Mouse (Mus musculus) kidney, embryonic 14.5 days (tissue): ENCODE data around the gene 4921539E11Rik. TPM values are rescaled to one million over a fixed set of nuclear protein-coding genes. Genes with fewer than 3 reads are reported as not detected.
A peak's percentile ranks its signal among the peaks of the same experiment; 100 is the strongest.

Experiments used
- ATAC-seq: fragments of 200-750 bp; cut with Nextera tagmentation; 2 replicates; pipeline ENCODE4 v1.8.0; 2017; ENCODE audit warnings: moderate number of reproducible peaks, mild to moderate bottlenecking, moderate TSS enrichment, moderate library complexity; ENCODE audit not compliant: low FRiP score, low TSS enrichment
- H3K27ac ChIP-seq: fragments of 300-500 bp; sonication (generic); 2 replicates; pipeline ENCODE4 v1.5.1; 2014; ENCODE audit warnings: low read depth, mild to moderate bottlenecking, low read length, moderate library complexity, mixed read lengths
- H3K27me3 ChIP-seq: fragments of 300-500 bp; sonication (generic); 2 replicates; pipeline ENCODE4 v1.6.1; 2014; ENCODE audit warnings: mild to moderate bottlenecking, low read length; ENCODE audit not compliant: control insufficient read depth, insufficient read depth
- H3K36me3 ChIP-seq: fragments of 300-500 bp; sonication (generic); 2 replicates; pipeline ENCODE4 v1.6.1; 2014; ENCODE audit warnings: low read length, mixed read lengths; ENCODE audit not compliant: control insufficient read depth, insufficient read depth
- H3K4me1 ChIP-seq: fragments of 300-500 bp; sonication (generic); 2 replicates; pipeline ENCODE4 v1.6.1; 2014; ENCODE audit warnings: low read length, mixed read lengths; ENCODE audit not compliant: control insufficient read depth, insufficient read depth
- H3K4me2 ChIP-seq: fragments of 300-500 bp; sonication (generic); replicated peaks from 2 replicates; pipeline ENCODE4 v1.6.1; 2014; ENCODE audit warnings: low read depth, mild to moderate bottlenecking, low read length
- H3K4me3 ChIP-seq: fragments of 300-500 bp; sonication (generic); 2 replicates; pipeline ENCODE4 v1.5.1; 2014; ENCODE audit warnings: mild to moderate bottlenecking, low read length
- H3K9ac ChIP-seq: fragments of 300-500 bp; sonication (generic); 2 replicates; pipeline ENCODE4 v1.6.1; 2014; ENCODE audit warnings: low read depth, mild to moderate bottlenecking, low read length, moderate library complexity
- H3K9me3 ChIP-seq: fragments of 300-500 bp; sonication (generic); 2 replicates; pipeline ENCODE4 v1.6.1; 2016; ENCODE audit warnings: low read length; ENCODE audit not compliant: control insufficient read depth
- WGBS: fragments of 180-500 bp; shearing (Covaris S2); extraction: QIAGEN DNeasy Blood & Tissue Kit; methylation state at CpG from one replicate; pipeline ENCODE4 v1.1.7; 2014; 5-methylcytosine and 5-hydroxymethylcytosine counted together
- polyA plus RNA-seq: library from polyadenylated mRNA; unstranded; fragments of >200 nt; fragmentation: Nextera tagmentation; extraction: Ambion mirVana; gene quantifications from 2 replicates; pipeline ENCODE4 v1.2.1, GENCODE M21; 2014

The 4921539E11Rik gene
- not detected in 2 replicates for polyA plus RNA-seq

DNA sequence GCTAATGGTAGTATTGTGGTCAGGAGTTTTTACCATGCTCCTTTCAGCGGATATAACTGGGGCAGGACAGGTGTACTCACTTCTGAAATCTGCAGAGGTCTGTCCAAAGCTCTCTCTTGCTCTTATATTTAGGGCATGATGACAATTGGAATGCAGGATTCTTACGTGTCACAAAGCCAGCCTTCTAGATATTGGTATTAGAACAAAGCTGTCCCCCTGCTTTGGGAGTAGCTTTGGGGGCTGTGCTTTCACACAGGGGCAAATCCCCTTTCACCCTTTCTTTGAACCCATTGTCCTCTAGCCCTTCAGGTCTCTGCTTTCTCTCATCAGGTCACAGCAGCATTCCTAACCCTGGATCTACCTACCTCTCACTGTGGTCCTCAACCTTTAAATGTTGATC is at the start of gene 4921539E11Rik:
4921539E11Rik (minus strand) TSS at position 101 of the 400 bp plus-strand sequence.
- H3K4me1 ChIP-seq = no peaks in the 10 kb centered on the region
- no peak within 1 kb of the TSS for H3K27ac ChIP-seq
- ATAC-seq = no peak
- no peak within 1 kb of the TSS for H3K9ac ChIP-seq
- H3K9me3 ChIP-seq = no peaks in the 10 kb centered on the region
- no peak within 1 kb of the TSS for H3K4me2 ChIP-seq
- no peak within 1 kb of the TSS for H3K4me3 ChIP-seq
- 88% methylated on average over 2 of the region's 2 CpGs for WGBS
- no peaks in the 10 kb centered on the region for H3K36me3 ChIP-seq
- no peaks in the 10 kb centered on the region for H3K27me3 ChIP-seq

DNA sequence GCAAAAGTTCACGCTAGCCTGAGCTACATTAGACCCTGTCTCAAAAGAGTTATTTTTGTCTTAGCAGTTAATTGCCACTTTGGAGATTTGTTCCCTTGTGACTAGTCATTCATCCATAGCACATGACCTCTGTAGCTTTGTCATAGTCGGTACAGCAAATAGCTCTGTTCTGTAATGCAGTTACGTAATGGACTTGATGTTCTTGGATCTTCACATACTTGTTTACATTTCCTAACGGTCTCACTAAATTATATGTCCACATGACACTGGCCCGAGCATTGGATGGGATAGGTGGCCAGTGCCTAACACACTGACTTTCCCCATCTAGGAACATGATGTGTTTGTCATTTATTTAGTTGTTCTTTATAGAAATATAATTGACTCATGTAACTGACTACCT is 44.5 kb upstream of the 4921539E11Rik start:
- Histone ChIP-seq H3K9me3 (no peaks in the 10 kb centered on the region), H3K27me3 (no peaks in the 10 kb centered on the region), H3K4me3 (no peak overlapping the region), H3K4me1 (no peaks in the 10 kb centered on the region), H3K4me2 (no peak overlapping the region), H3K9ac (no peak overlapping the region), H3K36me3 (peaks cover 10% of the 10 kb centered on the region), H3K27ac (no peak overlapping the region)
- 64% methylated on average over 5 of the region's 5 CpGs for WGBS
- ATAC-seq = no peak

DNA sequence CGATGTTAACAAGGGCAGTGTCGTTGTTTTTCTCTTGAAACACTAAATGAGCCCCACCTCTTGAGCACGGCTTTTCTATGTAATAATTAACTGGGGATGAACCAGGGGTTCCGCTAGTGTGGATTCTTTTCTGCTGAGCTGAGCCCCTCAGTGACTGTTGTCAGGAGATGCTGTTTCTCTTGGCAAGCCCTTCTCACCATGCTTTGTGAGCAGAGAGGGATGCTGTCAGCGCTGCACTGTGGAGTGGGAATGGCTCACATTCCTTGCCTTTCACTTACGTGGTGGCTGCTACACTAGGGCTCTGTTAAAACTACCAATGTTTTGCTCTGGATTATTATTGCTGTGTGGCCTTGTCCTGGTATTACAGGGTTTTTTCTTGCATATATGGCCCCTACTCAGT is 38.7 kb upstream of the 4921539E11Rik start:
- Histone ChIP-seq H3K9me3 (no peaks in the 10 kb centered on the region), H3K27ac (no peak overlapping the region), H3K9ac (no peak overlapping the region), H3K36me3 (peaks cover 10% of the 10 kb centered on the region), H3K4me2 (no peak overlapping the region), H3K4me1 (no peaks in the 10 kb centered on the region), H3K27me3 (no peaks in the 10 kb centered on the region), H3K4me3 (no peak overlapping the region)
- ATAC-seq = no peak
- WGBS = 62% methylated on average over 6 of the region's 6 CpGs

DNA sequence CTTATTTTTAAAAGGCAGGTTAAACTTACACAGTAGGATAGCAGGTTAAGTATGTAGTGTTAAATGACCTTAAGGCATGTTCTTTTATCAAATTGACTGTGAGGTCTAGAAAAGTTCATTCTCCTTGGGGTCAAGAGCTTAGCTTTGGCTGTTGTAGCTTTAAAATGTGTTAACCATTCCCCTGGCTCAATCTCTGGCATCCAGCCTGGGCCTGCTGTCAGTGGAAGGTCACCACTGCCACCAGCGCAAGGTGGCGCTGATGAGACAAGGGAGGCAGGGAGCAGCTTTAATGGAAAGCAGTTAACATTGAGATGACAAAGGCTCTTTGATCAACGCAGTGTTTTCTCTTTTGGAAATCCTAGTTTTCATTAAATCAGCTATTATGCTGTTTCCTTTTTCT is 36.3 kb upstream of the 4921539E11Rik start:
- Histone ChIP-seq H3K9ac (no peak overlapping the region), H3K4me2 (no peak overlapping the region), H3K9me3 (no peaks in the 10 kb centered on the region), H3K27me3 (no peaks in the 10 kb centered on the region), H3K4me3 (no peak overlapping the region), H3K4me1 (no peaks in the 10 kb centered on the region), H3K27ac (no peak overlapping the region), H3K36me3 (peaks cover 5% of the 10 kb centered on the region; the same call in 1 of the 2 replicates)
- no peak for ATAC-seq
- WGBS = 77% methylated on average over 3 of the region's 3 CpGs

DNA sequence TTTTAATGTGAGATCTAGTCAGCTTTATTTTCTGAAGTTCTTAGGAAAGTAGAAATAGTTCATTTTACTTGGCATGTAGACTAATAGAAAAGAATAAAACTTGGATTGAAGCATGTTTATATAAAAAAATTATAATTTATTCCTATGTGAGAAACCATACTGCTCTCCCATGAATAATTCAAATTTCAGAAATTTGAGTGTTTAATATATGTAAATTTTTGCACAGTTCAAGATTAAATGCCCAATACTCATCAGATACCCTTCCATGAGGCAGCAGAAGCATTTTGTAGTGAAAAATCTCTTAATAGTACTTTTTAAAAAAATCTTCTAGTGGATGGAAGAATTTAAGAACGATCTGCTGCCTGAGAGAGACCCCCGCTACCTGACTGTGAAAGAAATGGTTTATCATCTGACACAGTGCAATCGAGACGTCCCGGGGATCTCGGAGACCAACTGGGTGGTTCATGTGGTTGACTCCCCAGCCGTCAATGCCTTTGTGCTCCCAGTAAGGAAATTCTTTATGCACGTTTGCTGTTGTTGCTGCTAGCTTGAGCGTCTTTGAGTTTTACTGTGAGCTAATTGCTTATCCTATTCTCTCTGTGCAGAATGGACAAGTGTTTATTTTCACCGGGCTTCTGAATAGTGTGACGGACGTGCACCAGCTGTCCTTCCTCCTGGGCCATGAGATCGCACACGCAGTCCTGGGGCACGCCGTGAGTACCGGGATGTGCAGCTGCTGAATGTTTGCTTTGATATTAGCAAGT is 34.2 kb upstream of the 4921539E11Rik start:
- Histone ChIP-seq H3K27ac (no peak overlapping the region), H3K9ac (no peak overlapping the region), H3K4me1 (no peaks in the 10 kb centered on the region), H3K4me2 (no peak overlapping the region), H3K27me3 (no peaks in the 10 kb centered on the region), H3K4me3 (no peak overlapping the region), H3K36me3 (no peaks in the 10 kb centered on the region; the same call in 1 of the 2 replicates), H3K9me3 (no peaks in the 10 kb centered on the region)
- ATAC-seq = 0 out of 2 replicates have a peak, but pooled peaks have one; percentile 72
- 29% methylated on average over 17 of the region's 17 CpGs for WGBS

DNA sequence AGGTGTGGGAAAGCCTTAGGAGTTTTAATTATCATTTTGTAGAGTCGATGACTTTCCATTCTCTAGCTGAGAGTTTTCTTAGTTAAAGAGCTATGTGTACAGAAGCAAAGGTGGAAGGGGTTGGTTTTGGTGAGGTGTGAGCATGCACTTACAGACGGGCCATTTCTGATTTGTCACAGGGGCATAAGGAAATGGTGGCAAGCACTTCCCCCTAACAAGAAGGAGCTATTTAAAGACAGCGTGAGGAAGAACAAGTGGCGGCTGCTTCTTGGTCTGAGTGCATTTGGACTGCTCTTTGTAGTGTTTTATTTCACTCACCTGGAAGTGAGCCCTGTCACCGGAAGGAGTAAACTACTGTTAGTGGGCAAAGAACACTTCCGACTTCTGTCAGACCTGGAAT is 30.8 kb upstream of the 4921539E11Rik start:
- no peak overlapping the region for H3K9ac ChIP-seq
- H3K9me3 ChIP-seq = no peaks in the 10 kb centered on the region
- no peaks in the 10 kb centered on the region for H3K27me3 ChIP-seq
- H3K4me2 ChIP-seq = no peak overlapping the region
- H3K36me3 ChIP-seq = no peaks in the 10 kb centered on the region; the same call in 1 of the 2 replicates
- ATAC-seq = no peak
- H3K27ac ChIP-seq = no peak overlapping the region
- no peaks in the 10 kb centered on the region for H3K4me1 ChIP-seq
- WGBS = 72% methylated on average over 6 of the region's 6 CpGs
- no peak overlapping the region for H3K4me3 ChIP-seq

DNA sequence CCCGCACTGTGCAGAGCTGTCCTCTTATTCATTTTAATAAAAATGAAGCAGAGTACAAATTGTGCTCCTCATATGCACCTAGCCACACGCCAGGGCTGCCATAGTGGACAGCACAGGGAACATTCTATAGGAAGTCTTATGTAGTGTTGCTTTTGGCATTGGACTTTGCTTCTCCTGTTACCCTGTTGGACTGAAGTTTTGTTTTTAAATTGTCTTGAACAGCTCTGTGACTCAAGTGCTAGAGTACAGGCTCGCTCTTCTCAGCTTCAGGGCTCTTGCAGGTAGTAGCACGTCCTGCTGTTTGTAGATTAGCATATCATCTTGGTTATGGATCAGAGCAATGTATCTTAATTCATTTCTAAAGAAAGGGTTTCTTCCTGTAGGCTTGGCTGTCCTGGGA is 25.2 kb upstream of the 4921539E11Rik start:
- no peak overlapping the region for H3K9ac ChIP-seq
- H3K4me3 ChIP-seq = no peak overlapping the region
- no peaks in the 10 kb centered on the region for H3K9me3 ChIP-seq
- ATAC-seq = no peak
- no peak overlapping the region for H3K27ac ChIP-seq
- H3K4me2 ChIP-seq = no peak overlapping the region
- H3K36me3 ChIP-seq = no peaks in the 10 kb centered on the region; the same call in 1 of the 2 replicates
- WGBS = 92% methylated on average over 4 of the region's 4 CpGs
- no peaks in the 10 kb centered on the region for H3K27me3 ChIP-seq
- H3K4me1 ChIP-seq = 0 out of 2 replicates have a peak, but pooled peaks cover 4% of the 10 kb centered on the region

DNA sequence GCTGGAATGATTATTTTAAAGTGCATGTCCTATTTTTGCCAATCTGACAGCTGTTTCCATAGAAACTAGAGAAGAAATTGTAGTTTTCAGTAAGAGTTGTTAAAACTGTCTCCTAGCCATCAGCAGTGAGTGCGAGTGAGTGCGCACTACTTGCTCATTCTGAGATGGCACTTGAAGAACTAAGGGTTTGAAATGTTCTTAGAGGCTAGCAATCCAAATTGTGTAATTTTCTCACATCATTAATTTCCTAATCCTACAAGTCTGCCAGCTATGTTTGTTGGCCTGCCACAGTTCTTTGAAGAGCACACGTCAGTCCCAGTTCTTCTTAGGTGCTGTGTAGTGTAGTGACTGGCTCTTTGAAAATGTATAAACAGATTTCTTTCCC is 23.9 kb upstream of the 4921539E11Rik start:
- H3K27ac ChIP-seq = no peak overlapping the region

More for the DNA sequence above, 23.9 kb upstream of the 4921539E11Rik start:
- H3K4me3 ChIP-seq = peak overlapping the region; percentile 70
- peak overlapping the region; percentile 58 for H3K4me2 ChIP-seq
- H3K4me1 ChIP-seq = 0 out of 2 replicates have a peak, but pooled peaks cover 4% of the 10 kb centered on the region
- no peaks in the 10 kb centered on the region for H3K36me3 ChIP-seq
- no peaks in the 10 kb centered on the region for H3K27me3 ChIP-seq
- H3K9me3 ChIP-seq = no peaks in the 10 kb centered on the region
- whole genome bisulfite sequencing = 42% methylated on average over 3 of the region's 3 CpGs
- no peak for ATAC-seq
- H3K9ac ChIP-seq = peak overlapping the region; percentile 79; the same call in 1 of the 2 replicates
